Mouse (Mus musculus): Measurements from ENCODE around the gene Tut1. TPM values are rescaled to one million over a fixed set of nuclear protein-coding genes. Genes with fewer than 3 reads are reported as not detected.
"Not testable (repeated sequence)": the region's sequence is repeated elsewhere in the genome, so short reads cannot be mapped to it uniquely, and the experiment has no call there.

Gene Tut1
- polyA plus RNA-seq, 1 experiment from 2014 or later = 29.1 TPM

DNA sequence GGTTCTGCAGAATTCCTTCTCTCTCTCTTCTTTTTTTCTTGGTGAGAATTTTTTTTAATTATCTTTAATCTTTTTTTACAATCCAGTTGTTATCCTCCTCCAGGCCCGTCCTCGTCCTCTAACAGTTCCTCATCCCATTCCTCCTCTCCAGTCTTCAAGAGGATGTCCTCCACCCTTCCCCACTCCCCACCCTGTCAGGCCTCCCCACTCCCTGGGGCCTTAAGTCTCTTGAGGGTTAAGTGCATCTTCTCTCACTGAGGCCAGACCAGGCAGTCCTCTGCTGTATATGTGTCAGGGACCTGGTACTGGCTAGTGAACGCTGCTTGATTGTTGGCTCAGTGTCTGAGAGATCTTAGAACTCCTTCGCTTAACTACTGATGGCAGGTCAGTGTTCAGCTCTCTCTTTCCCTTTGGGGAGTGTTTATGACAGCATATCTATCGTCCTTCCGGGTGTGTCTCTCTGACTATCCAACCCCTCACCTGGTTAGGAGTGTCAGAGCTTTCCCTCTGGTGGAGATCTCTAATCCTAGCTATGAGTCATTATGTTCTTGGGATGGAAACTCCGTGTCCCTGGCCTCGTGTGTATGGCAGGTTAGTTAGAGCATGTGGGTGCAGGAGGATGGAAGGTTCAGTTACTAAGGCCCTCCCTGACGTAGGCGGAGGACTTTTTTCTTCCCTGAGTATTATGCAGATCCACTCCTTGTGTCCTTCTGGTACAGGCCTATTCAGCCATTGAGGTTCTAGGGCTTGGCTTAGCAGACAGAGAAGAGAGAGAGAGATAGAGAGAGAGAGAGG is 41.4 kb downstream of the Tut1 start:
- Histone ChIP-seq H3K27me3 (replicated peaks) (no peaks in the 10 kb centered on the region), H3K27ac (peak overlapping the region; percentile 48; the same call in 1 of the 2 replicates), H3K9ac (no peak overlapping the region), H3K36me3 (peaks cover 3% of the 10 kb centered on the region; the same call in 1 of the 2 replicates), H3K4me2 (no peak overlapping the region), H3K4me3 (replicated peaks) (no peak overlapping the region), H3K9me3 (no peaks in the 10 kb centered on the region), H3K4me1 (peaks cover 78% of the 10 kb centered on the region)
- ATAC-seq (ENCODE audit: insufficient read depth, low FRiP score, low read depth) = no peak
- 66% methylated on average over 10 of the region's 10 CpGs for WGBS

DNA sequence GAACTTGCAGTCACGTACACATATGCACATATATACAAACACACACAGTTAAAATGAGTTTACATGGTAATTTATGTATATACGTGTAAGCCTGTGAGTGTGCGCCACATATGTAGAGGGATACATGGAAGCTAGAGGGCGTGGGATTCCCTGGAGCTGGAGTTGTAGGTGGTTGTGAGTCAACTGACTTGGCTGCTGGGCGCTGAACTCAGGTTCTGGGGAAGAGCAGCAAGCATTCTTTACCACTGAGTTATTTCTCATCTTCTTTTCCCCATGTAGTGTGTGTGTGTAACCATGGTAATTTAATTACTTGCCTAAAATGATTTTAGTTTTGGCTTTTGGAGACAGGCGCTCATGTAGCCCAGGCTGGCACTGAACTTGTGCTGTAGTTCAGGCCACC is 43.0 kb downstream of the Tut1 start:
- peaks cover 19% of the 10 kb centered on the region; the same call in 1 of the 2 replicates for H3K36me3 ChIP-seq
- no peak overlapping the region for H3K9ac ChIP-seq
- H3K4me2 ChIP-seq = no peak overlapping the region
- no peak overlapping the region for H3K4me3 ChIP-seq (replicated peaks)
- H3K27ac ChIP-seq = peak overlapping the region; percentile 86
- no peak for ATAC-seq (ENCODE audit: insufficient read depth, low FRiP score, low read depth)
- 88% methylated on average over 6 of the region's 6 CpGs for WGBS
- no peaks in the 10 kb centered on the region for H3K9me3 ChIP-seq
- no peaks in the 10 kb centered on the region for H3K27me3 ChIP-seq (replicated peaks)
- peaks cover 65% of the 10 kb centered on the region for H3K4me1 ChIP-seq

DNA sequence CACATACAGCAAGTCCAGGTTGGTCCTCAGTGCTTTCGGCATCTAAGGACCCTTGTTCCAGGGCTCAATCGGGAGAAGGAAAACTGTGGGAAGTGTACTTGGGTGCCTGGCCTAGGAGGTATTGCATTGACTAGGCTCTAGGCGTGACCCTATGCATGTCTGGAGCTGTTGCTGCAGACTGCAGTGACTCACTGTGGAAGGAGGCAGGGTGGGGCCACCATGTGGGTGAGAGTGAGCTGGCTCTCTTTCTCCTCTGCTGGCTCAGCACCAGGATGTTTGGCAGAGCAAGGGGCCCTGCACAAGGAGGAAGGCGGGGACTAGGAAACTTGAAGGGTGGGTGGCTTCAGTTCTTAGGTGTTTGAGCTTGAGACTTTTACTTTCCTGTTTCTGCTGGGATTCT is 43.9 kb downstream of the Tut1 start:
- Histone ChIP-seq H3K4me3 (replicated peaks) (no peak overlapping the region), H3K9ac (no peak overlapping the region), H3K9me3 (no peaks in the 10 kb centered on the region), H3K4me2 (peak overlapping the region; percentile 37), H3K36me3 (peaks cover 28% of the 10 kb centered on the region), H3K27me3 (replicated peaks) (no peaks in the 10 kb centered on the region), H3K4me1 (peaks cover 55% of the 10 kb centered on the region), H3K27ac (peak overlapping the region; percentile 86)
- WGBS = 22% methylated on average over 4 of the region's 4 CpGs
- peak; percentile 95 for ATAC-seq (ENCODE audit: insufficient read depth, low FRiP score, low read depth)

DNA sequence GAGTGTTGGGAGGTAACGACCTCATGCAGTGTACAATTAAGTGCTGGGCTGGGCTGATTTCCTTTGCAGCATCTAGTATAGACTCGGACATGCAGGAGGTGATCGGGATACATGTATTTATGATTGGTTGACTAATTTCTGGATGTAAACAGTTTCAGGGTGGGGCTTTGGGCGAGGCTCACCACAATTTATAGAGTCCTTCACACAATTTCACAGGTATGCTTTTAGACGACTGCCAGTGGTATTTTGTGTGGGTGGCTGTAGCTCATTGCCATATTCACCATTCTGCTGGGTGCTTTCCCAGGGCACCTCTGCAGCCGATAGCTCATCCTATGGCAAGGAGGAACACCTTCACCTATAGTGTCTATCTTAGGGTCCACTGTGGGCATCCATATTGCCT is 44.9 kb downstream of the Tut1 start:
- no peaks in the 10 kb centered on the region for H3K27me3 ChIP-seq (replicated peaks)
- ATAC-seq (ENCODE audit: insufficient read depth, low FRiP score, low read depth) = no peak
- peaks cover 45% of the 10 kb centered on the region for H3K4me1 ChIP-seq
- peak overlapping the region; percentile 37; the same call in 1 of the 2 replicates for H3K4me2 ChIP-seq
- H3K27ac ChIP-seq = peak overlapping the region; percentile 86
- peaks cover 38% of the 10 kb centered on the region for H3K36me3 ChIP-seq
- whole genome bisulfite sequencing = 76% methylated on average over 6 of the region's 6 CpGs
- no peaks in the 10 kb centered on the region for H3K9me3 ChIP-seq
- no peak overlapping the region for H3K4me3 ChIP-seq (replicated peaks)
- no peak overlapping the region for H3K9ac ChIP-seq

DNA sequence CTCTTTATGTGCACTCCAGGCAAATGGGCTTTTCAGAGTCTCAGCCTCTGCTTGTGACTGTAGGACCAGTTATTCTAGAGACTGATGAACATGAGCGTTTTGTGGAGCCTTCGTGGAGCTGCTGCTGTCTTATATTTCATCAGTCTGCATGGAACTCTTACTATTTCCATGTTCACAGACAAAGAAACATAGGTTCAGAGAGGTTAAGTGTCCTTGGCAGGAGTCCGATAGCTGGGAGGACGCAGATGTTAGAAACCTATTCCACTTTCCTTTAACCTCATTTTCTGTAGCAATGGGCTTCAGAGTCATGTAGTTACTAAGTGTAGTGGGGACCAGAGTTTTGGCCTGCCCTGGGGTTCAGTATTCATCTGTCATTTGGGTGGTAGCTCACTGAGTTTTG is 45.6 kb downstream of the Tut1 start:
- no peak overlapping the region for H3K27ac ChIP-seq

DNA sequence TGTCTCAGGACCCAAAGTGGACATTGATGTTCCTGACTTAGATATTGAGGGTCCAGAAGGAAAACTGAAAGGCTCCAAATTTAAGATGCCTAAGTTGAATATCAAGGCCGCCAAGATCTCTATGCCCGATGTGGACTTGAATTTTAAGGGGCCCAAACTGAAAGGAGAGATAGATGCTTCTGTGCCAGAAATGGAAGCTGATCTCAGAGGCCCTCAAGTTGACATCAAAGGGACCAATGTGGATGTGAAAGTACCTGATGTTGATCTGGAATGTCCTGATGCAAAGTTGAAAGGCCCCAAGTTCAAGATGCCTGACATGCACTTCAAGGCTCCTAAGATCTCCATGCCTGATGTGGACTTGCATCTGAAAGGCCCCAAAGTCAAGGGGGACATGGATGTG is 53.3 kb downstream of the Tut1 start:
- 95% methylated on average over 2 of the region's 2 CpGs for WGBS
- H3K27me3 ChIP-seq (replicated peaks); H3K4me2 ChIP-seq; H3K9ac ChIP-seq; H3K4me1 ChIP-seq; H3K27ac ChIP-seq; ATAC-seq (ENCODE audit: insufficient read depth, low FRiP score, low read depth); H3K4me3 ChIP-seq (replicated peaks); H3K9me3 ChIP-seq: not testable (repeated sequence)
- peaks cover 52% of the 10 kb centered on the region for H3K36me3 ChIP-seq

More for the DNA sequence above, 45.6 kb downstream of the Tut1 start:
- no peak overlapping the region for H3K4me3 ChIP-seq (replicated peaks)
- H3K27me3 ChIP-seq (replicated peaks) = no peaks in the 10 kb centered on the region
- no peak for ATAC-seq (ENCODE audit: insufficient read depth, low FRiP score, low read depth)
- peaks cover 41% of the 10 kb centered on the region for H3K4me1 ChIP-seq
- H3K4me2 ChIP-seq = peak overlapping the region; percentile 37; the same call in 1 of the 2 replicates
- H3K9me3 ChIP-seq = no peaks in the 10 kb centered on the region
- H3K36me3 ChIP-seq = peaks cover 45% of the 10 kb centered on the region
- no peak overlapping the region for H3K9ac ChIP-seq
- WGBS = 79% methylated on average over 4 of the region's 4 CpGs

Other genes with a start within 250 kb of the Tut1 start
- gene Slc3a2, start 230.5 kb upstream of the Tut1 start, polyA plus RNA-seq (2015; fragmentation: Nextera tagmentation; extraction: Ambion mirVana) = 111 and 122 TPM in 2 replicates
- gene Wdr74, start 218.0 kb upstream of the Tut1 start, polyA plus RNA-seq (2015; fragmentation: Nextera tagmentation; extraction: Ambion mirVana) = 76.3 and 90.4 TPM in 2 replicates
- gene 1700092M07Rik, start 213.1 kb upstream of the Tut1 start, polyA plus RNA-seq (2015; fragmentation: Nextera tagmentation; extraction: Ambion mirVana) = 1.4 and 1.7 TPM in 2 replicates
- gene Stx5a, start 212.4 kb upstream of the Tut1 start, polyA plus RNA-seq (2015; fragmentation: Nextera tagmentation; extraction: Ambion mirVana) = 132 and 134 TPM in 2 replicates
- gene Nxf1, start 196.8 kb upstream of the Tut1 start, polyA plus RNA-seq (2015; fragmentation: Nextera tagmentation; extraction: Ambion mirVana) = 159 and 160 TPM in 2 replicates
- 158 and 161 TPM in 2 replicates for gene Tmem223, start 182.9 kb upstream of the Tut1 start, polyA plus RNA-seq (2015; fragmentation: Nextera tagmentation; extraction: Ambion mirVana)
- gene Tmem179b, start 179.4 kb upstream of the Tut1 start, polyA plus RNA-seq (2015; fragmentation: Nextera tagmentation; extraction: Ambion mirVana) = 95.7 and 104 TPM in 2 replicates
- 26.3 and 26.9 TPM in 2 replicates for gene Taf6l, start 167.4 kb upstream of the Tut1 start, polyA plus RNA-seq (2015; fragmentation: Nextera tagmentation; extraction: Ambion mirVana)
- gene Polr2g, start 155.3 kb upstream of the Tut1 start, polyA plus RNA-seq (2015; fragmentation: Nextera tagmentation; extraction: Ambion mirVana) = 136 and 137 TPM in 2 replicates
- gene Zbtb3, start 151.3 kb upstream of the Tut1 start, polyA plus RNA-seq (2015; fragmentation: Nextera tagmentation; extraction: Ambion mirVana) = 4.1 and 4.4 TPM in 2 replicates
- gene Ttc9c, start 134.5 kb upstream of the Tut1 start, polyA plus RNA-seq (2015; fragmentation: Nextera tagmentation; extraction: Ambion mirVana) = 49.7 and 52.1 TPM in 2 replicates
- gene Hnrnpul2, start 133.8 kb upstream of the Tut1 start, polyA plus RNA-seq (2015; fragmentation: Nextera tagmentation; extraction: Ambion mirVana) = 5.9 and 6.6 TPM in 2 replicates
- gene AC129217.1, start 124.1 kb upstream of the Tut1 start, polyA plus RNA-seq (2015; fragmentation: Nextera tagmentation; extraction: Ambion mirVana) = not detected in 2 replicates
- gene Bscl2, start 116.4 kb upstream of the Tut1 start, polyA plus RNA-seq (2015; fragmentation: Nextera tagmentation; extraction: Ambion mirVana) = 49.7 and 53.4 TPM in 2 replicates
- 11.2 and 14.7 TPM in 2 replicates for gene Gng3, start 114.7 kb upstream of the Tut1 start, polyA plus RNA-seq (2015; fragmentation: Nextera tagmentation; extraction: Ambion mirVana)
- 1.6 and 1.8 TPM in 2 replicates for gene Lrrn4cl, start 103.1 kb upstream of the Tut1 start, polyA plus RNA-seq (2015; fragmentation: Nextera tagmentation; extraction: Ambion mirVana)
- gene Ubxn1, start 82.4 kb upstream of the Tut1 start, polyA plus RNA-seq (2015; fragmentation: Nextera tagmentation; extraction: Ambion mirVana) = 160 and 163 TPM in 2 replicates
- gene Uqcc3, start 72.9 kb upstream of the Tut1 start, polyA plus RNA-seq (2015; fragmentation: Nextera tagmentation; extraction: Ambion mirVana) = 61.9 and 62.8 TPM in 2 replicates
- gene Lbhd1, start 70.1 kb upstream of the Tut1 start, polyA plus RNA-seq (2015; fragmentation: Nextera tagmentation; extraction: Ambion mirVana) = 69.9 and 93.9 TPM in 2 replicates
- not detected in 2 replicates for gene Gm49403, start 69.9 kb upstream of the Tut1 start, polyA plus RNA-seq (2015; fragmentation: Nextera tagmentation; extraction: Ambion mirVana)
- 82.3 and 82.9 TPM in 2 replicates for gene 1810009A15Rik, start 65.0 kb upstream of the Tut1 start, polyA plus RNA-seq (2015; fragmentation: Nextera tagmentation; extraction: Ambion mirVana)
- not detected in 2 replicates for gene Gm49416, start 64.9 kb upstream of the Tut1 start, polyA plus RNA-seq (2015; fragmentation: Nextera tagmentation; extraction: Ambion mirVana)
- 36.8 and 43.6 TPM in 2 replicates for gene Ints5, start 60.8 kb upstream of the Tut1 start, polyA plus RNA-seq (2015; fragmentation: Nextera tagmentation; extraction: Ambion mirVana)
- gene Ganab, start 55.8 kb upstream of the Tut1 start, polyA plus RNA-seq (2015; fragmentation: Nextera tagmentation; extraction: Ambion mirVana) = 89.3 and 103 TPM in 2 replicates
- gene B3gat3, start 33.5 kb upstream of the Tut1 start, polyA plus RNA-seq (2015; fragmentation: Nextera tagmentation; extraction: Ambion mirVana) = 39.8 and 44.5 TPM in 2 replicates
- 3.3 and 3.4 TPM in 2 replicates for gene Rom1, start 24.5 kb upstream of the Tut1 start, polyA plus RNA-seq (2015; fragmentation: Nextera tagmentation; extraction: Ambion mirVana)
- 31.7 and 32.6 TPM in 2 replicates for gene Eml3, start 24.3 kb upstream of the Tut1 start, polyA plus RNA-seq (2015; fragmentation: Nextera tagmentation; extraction: Ambion mirVana)
- 132 and 142 TPM in 2 replicates for gene Mta2, start 12.0 kb upstream of the Tut1 start, polyA plus RNA-seq (2015; fragmentation: Nextera tagmentation; extraction: Ambion mirVana)
- 383 and 461 TPM in 2 replicates for gene Eef1g, start 13.2 kb downstream of the Tut1 start, polyA plus RNA-seq (2015; fragmentation: Nextera tagmentation; extraction: Ambion mirVana)
- gene Ahnak, start 35.4 kb downstream of the Tut1 start, polyA plus RNA-seq (2015; fragmentation: Nextera tagmentation; extraction: Ambion mirVana) = 32.2 and 43.5 TPM in 2 replicates
- not detected in 2 replicates for gene Scgb1a1, start 134.1 kb downstream of the Tut1 start, polyA plus RNA-seq (2015; fragmentation: Nextera tagmentation; extraction: Ambion mirVana)
- gene Asrgl1, start 181.8 kb downstream of the Tut1 start, polyA plus RNA-seq (2015; fragmentation: Nextera tagmentation; extraction: Ambion mirVana) = 13.7 and 16.4 TPM in 2 replicates

Data from stomach, embryonic 15.5 days (tissue).